Mouse (Mus musculus) forelimb bud, embryonic 11.5 days (tissue): ENCODE results near the gene Kcnip4.

ENCODE experiments used
- DNase-seq: peaks from one replicate; pipeline ENCODE4 v3.0.0-alpha.2; 2012; ENCODE audit warnings: low read depth, low spot score

Gene Kcnip4

DNA sequence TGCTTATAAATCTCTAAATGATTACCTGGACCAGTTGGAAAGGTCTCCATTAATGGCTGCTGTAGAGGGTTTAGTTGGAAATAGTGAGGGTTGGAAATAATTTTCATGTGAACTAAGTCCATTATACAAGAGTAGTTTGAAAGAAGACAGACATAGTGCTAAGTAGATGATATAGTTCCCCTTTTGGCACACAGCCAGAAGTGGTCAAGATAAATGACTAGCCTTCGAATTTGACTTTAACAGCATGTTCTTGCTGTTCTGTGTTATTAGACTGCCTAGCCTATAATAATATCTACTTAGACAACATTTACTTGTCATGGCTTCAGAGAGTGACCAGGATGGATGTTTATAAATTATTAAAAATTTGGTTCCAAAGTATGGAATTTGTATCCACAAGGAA is 941.3 kb downstream of the Kcnip4 start:
- DNase-seq = peak; percentile 47

DNA sequence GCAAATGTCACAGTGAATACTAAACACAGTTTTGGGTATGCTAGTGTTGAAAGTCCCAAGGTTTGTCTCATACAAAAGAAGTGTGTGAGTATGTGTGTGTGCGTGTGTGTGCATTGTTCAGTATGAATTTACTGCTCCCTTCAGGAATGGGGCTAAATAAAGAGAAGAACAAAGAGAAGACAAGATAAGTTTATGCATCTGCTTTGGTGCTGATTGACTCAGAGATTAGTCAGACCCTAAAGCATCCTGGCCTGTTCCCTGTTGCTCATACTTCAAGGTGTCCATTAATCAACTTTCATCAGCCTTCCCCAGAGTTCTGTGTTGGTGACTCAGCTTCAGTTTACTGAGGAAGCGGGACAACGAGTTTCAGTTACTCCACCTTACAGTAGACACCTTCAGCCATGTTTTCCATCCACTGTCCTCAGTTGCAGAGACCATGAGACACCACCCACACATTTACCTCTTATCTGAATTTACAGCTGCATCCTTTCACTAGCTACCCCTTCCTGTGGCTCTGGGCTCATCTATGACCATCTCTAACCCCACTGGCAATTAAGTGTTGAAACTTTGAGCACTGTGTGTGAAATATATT is 960.6 kb downstream of the Kcnip4 start:
- DNase-seq = no peak

GRCm38 (mm10) chr5:48551753-48552152 is 973.0 kb downstream of the Kcnip4 start:
- DNase-seq = no peak

DNA sequence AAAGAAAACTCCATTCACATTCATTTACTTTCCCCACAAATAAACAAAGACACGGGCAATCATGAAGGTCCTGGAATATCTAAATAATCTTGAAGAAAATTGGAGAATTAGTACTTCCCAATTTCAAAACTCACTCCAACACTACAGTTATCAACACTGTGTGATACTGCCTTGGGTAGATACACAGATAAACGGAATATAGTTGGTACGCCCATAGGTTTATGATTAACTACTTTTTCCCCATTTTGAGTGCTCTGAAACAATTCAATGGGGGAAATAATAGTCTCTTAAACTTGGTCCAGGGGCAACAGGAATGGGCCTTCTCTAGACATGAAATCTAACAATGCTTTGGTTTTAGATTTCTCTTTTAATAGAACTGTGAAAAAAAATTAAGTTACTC is 978.9 kb downstream of the Kcnip4 start:
- DNase-seq = no peak

DNA sequence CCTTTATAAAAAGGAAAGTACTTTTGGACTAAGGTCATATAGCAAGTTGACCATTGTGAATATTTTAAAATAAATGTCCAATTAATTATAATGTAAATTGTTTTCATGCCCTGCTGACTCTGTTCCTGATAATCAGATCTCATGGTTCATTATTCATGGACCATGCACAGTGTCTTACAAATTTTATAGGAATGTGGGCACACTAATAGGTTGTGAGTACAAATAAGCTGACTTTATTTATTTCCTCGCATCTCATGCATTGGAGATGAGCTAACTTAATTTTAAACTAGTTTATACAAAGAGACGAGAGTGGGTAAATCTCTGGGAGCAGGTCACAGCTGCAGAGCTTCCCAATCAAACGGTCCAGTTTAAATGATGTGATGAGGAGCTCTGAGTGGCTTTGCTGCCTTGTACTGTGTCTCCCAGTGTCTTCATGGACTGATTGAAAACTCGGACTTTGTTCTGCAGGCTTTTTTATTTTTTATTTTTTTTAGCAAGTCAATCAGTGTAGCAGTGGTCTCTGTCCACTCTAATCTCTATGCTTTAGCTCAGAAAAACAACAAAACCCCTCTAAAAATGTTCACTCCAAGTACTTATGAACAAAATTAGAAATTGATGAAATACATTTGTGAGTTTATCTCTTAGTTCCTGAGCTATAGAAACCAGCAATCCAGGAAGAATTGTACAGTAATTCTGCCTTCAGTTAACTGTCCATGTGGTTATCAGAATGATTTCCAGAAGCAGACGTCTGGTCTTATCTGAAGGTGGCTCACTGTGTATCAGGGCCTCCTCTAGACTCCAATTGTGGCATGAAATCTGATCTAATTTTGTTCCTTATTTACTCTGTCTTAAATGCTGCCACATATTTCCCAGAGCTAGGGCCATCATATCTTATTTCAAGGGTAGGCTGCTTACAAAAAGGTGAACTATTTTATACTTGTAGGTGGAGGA is 979.6 kb downstream of the Kcnip4 start:
- no peak for DNase-seq

DNA sequence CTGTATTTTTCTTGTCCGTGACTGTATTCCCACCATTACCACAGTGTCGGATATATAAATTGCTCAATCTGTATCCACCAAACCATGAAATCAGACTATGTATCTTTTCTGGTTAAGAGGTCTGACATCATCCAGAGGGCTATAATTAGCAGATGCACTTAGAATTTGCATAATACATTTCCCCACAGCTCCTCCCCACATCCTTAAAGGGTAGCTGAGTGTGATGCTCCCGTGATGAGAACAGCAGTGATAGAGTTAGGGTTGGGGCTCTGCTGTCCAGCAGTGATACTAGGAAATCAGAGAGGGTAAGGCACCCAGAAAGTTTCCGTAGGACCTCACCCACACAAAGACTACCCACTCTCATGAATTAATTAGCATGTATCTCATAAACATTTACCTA is 1006.7 kb downstream of the Kcnip4 start:
- no peak for DNase-seq

- DNase-seq = no peak
Observed at GRCm38 (mm10) chr5:48513354-48513753, 1011.4 kb downstream of the Kcnip4 start.

DNA sequence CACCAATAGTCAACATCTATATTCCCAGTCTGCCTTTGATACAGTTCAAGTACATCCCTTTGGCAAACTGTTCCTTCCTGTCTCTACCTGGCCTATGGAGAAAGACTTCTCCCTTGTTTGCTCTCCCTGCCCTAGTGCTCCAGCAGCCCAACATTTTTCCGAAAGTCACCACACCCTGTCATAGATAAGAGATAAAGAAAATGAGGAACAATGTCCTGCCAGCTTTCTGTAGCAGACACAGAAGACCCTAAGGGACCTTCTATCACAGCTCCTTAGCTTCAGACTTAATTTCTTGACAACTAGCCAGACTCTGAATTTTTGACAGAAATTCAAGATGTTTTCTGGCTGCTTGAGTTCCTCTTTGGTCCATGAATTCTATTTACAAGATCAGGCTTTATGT is 1013.4 kb downstream of the Kcnip4 start:
- no peak for DNase-seq

GRCm38 (mm10) chr5:48510241-48510640 is 1014.5 kb downstream of the Kcnip4 start:
- DNase-seq = no peak

GRCm38 (mm10) chr5:48509194-48509930 is 1015.3 kb downstream of the Kcnip4 start:
- no peak for DNase-seq

GRCm38 (mm10) chr5:48503094-48503493 is 1021.6 kb downstream of the Kcnip4 start:
- no peak for DNase-seq

- no peak for DNase-seq
Observed at GRCm38 (mm10) chr5:48502442-48502841, 1022.3 kb downstream of the Kcnip4 start.

DNA sequence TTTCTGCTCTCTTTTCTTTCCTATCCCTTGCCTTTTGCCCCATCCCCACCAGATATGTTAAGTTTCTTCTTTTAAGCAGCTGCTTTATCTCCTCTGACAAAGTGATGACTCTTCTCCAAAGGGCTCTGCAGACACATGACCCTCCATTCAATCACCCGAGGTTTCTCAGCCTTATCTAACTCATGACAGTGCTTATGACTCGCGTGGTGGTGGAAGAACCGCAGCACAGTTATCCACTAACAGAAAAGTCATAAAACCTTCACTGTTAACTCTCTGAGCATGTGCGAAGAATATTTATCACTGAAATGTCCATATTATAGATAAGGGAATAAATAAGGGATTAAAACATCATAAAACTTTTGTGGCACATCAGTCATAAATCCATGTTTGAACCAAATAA is 1024.5 kb downstream of the Kcnip4 start:
- no peak for DNase-seq

GRCm38 (mm10) chr5:48490864-48491477 is 1033.7 kb downstream of the Kcnip4 start:
- DNase-seq = no peak

- DNase-seq = no peak
Observed at GRCm38 (mm10) chr5:48489549-48490288, 1035.0 kb downstream of the Kcnip4 start.

- DNase-seq = no peak
Observed at GRCm38 (mm10) chr5:48483112-48483511, 1041.6 kb downstream of the Kcnip4 start.

GRCm38 (mm10) chr5:48460221-48460620 is 1064.5 kb downstream of the Kcnip4 start:
- no peak for DNase-seq

- no peak for DNase-seq
Observed at GRCm38 (mm10) chr5:48448888-48449287, 1075.8 kb downstream of the Kcnip4 start.

- peak; percentile 52 for DNase-seq
Observed at GRCm38 (mm10) chr5:48430459-48430858, 1094.2 kb downstream of the Kcnip4 start.

DNA sequence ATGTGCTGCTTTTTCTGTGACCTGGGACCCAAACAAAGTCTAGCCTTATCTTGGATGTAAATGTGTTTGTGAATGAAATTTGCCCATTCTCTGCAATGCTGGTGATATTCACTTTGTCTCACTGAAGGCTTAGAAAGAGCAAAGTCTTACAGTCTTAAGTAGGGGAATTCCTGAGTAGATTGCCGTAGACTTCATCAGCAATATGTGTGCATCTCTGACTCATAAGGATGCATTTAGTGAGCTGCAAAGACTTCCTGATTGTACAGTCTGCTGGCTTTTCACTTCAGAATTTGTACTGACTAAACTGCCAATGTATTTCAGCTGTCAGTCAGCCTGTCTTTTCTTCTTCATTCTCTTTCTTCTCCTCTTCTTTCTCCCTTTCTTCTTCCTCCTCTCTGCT is 1102.8 kb downstream of the Kcnip4 start:
- no peak for DNase-seq

- DNase-seq = no peak
Observed at GRCm38 (mm10) chr5:48419741-48420140, 1105.0 kb downstream of the Kcnip4 start.
